Mouse (Mus musculus): ENCODE results near the gene Elf4.
A peak's percentile ranks its signal among the peaks of the same experiment; 100 is the strongest.

- TF ChIP-seq POLR2A (IDR thresholded peaks at IDR 0.05; ENCODE audit: low read depth, low read length) (peak; percentile 87), CTCF (IDR thresholded peaks at IDR 0.05; ENCODE audit: borderline replicate concordance, insufficient read depth, low read length) (no peak)
Observed at GRCm38 (mm10) chrX:48453736-48454494, 9.0 kb downstream of the Elf4 start.

Data from embryonic fibroblast, embryonic 13.5 days (primary cell).